8 mouse cellular contexts compared by ENCODE assay signal in the genomic region with DNA sequence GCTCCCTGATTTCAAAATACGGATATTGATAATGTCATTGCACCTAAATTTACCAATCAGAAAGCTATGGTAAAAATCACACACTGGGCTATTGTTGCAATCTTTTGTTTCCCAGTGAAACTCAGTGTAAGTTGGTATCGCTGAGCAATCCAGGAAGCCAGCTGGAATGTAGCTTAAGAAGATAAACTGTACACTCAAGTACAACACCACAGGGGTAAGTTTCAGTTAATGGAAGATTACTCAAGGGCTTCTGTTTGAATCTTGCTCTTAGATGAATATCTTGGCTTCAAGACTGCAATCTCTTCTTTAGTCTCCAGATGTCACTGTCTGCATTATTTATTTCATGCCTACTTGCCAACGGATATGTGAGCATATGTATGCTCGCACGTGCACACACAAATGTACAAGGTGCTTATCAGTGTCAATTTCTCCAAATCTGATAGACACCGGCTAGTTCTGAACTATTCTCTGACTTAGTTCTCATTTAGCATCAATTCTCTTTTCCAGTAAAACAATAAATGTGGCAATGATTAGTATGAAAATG.
A peak's percentile ranks its signal among the peaks of the same experiment; 100 is the strongest.
DNase-seq lines count a peak whose midpoint lies in the region; ATAC-seq and TF ChIP-seq lines count a peak whose summit lies in the region.

No protein-coding gene starts in this region.

- no peaks in the 10 kb centered on the region for H3K9me3 ChIP-seq in lung, postnatal 0 days (ENCODE audit: low read length)

- no peaks in the 10 kb centered on the region for H3K27me3 ChIP-seq in lung, postnatal 0 days (replicated peaks; ENCODE audit: insufficient read depth, low read length)

- TF ChIP-seq POLR2A in lung, adult 2 months (IDR thresholded peaks at IDR 0.05; ENCODE audit: borderline replicate concordance, extremely low read depth, low read depth, low read length) = no peak

- no peak overlapping the region for H3K9ac ChIP-seq in lung, postnatal 0 days (replicated peaks; ENCODE audit: low read depth)

- H3K4me1 ChIP-seq in lung, postnatal 0 days (ENCODE audit: insufficient read depth, low read depth, low read length) = no peaks in the 10 kb centered on the region
- H3K4me1 ChIP-seq in lung, adult 2 months (ENCODE audit: control insufficient read depth, insufficient read depth, low read length) = no peaks in the 10 kb centered on the region

- H3K36me3 ChIP-seq in lung, postnatal 0 days (ENCODE audit: insufficient read depth, low read length) = no peaks in the 10 kb centered on the region

- H3K27ac ChIP-seq in lung, postnatal 0 days (ENCODE audit: low read length) = no peak overlapping the region

- H3K4me3 ChIP-seq in lung, postnatal 0 days (ENCODE audit: low read depth, low read length) = no peak overlapping the region
- H3K4me3 ChIP-seq in lung, adult 2 months (replicated peaks; ENCODE audit: extremely low read depth, low read depth, low read length) = no peak overlapping the region

- DNase-seq in frontal cortex, adult 2 months (ENCODE audit: extremely low spot score in 1 of 2, low spot score in 1 of 2) = peak; percentile 28 to 81
- DNase-seq in frontal cortex, postnatal 14 days (ENCODE audit: low spot score in 2 of 2) = no peak
- peak; percentile 59 for DNase-seq in lung, postnatal 0 days (ENCODE audit: low spot score)
- DNase-seq in lung, adult 2 months = no peak
- DNase-seq in embryo, embryonic 10 days (ENCODE audit: low spot score) = peak; percentile 46
- peak; percentile 29 for DNase-seq in lung, postnatal 36 days
- DNase-seq in adrenal gland, postnatal 10 days = no peak
- DNase-seq in gastrocnemius, postnatal 25 days = no peak

- 29% methylated on average over 6 of the region's 6 CpGs for WGBS in lung, postnatal 0 days
- 33% methylated on average over 6 of the region's 6 CpGs for WGBS in lung, adult 2 months

- no peak overlapping the region for H3K4me2 ChIP-seq in lung, postnatal 0 days (replicated peaks; ENCODE audit: low read depth, low read length)

- no peak for TF ChIP-seq EP300 in lung, postnatal 0 days (IDR thresholded peaks at IDR 0.05)

- TF ChIP-seq CTCF in lung, postnatal 0 days (IDR thresholded peaks at IDR 0.05) = peak; percentile 68
- TF ChIP-seq CTCF in lung, adult 2 months (IDR thresholded peaks at IDR 0.05; ENCODE audit: insufficient read depth, low read length) = no peak

- no peak for ATAC-seq in lung, postnatal 0 days

Comparison
In these comparisons a context has a peak if more than half of its experiments do, and no peak if none do; other contexts are left out.
1. DNase-seq: peak in frontal cortex, adult 2 months (2 of 2), lung, postnatal 0 days (single experiment), embryo, embryonic 10 days (single experiment) and lung, postnatal 36 days (single experiment); none in frontal cortex, postnatal 14 days (0 of 2), lung, adult 2 months (single experiment), adrenal gland, postnatal 10 days (single experiment) and gastrocnemius, postnatal 25 days (single experiment).